Mouse (Mus musculus) lung, adult 10 weeks (tissue): ENCODE data around the gene Tex26. TPM values are rescaled to one million over a fixed set of nuclear protein-coding genes. Genes with fewer than 3 reads are reported as not detected.

ENCODE experiments used
- polyA plus RNA-seq: library from polyadenylated mRNA; stranded (reverse); fragments of 350-450 nt; fragmentation: Illumina TruSeq; extraction: RNeasy Lipid Tissue Mini Kit (QIAGEN cat#74804); gene quantifications from one replicate; pipeline ENCODE4 v1.2.3, GENCODE M21; 2014; ENCODE audit warnings: low read depth, low replicate concordance; ENCODE audit not compliant: insufficient read depth

Tex26 gene
- polyA plus RNA-seq, result 2.2 TPM

GRCm38 (mm10) chr5:149439531-149440179 lies at the start of gene Tex26:
Gene Tex26, plus strand, starts transcription at chr5:149439660.

GRCm38 (mm10) chr5:149411509-149412193 lies 27.8 kb upstream of the Tex26 start, which contains the start of gene Medag:
Gene Medag, plus strand, starts transcription at chr5:149411749.

Other genes starting within 250 kb of the Tex26 start
- 99.1 TPM for gene Alox5ap, start 174.9 kb upstream of the Tex26 start, polyA plus RNA-seq
- 10.9 TPM for gene Medag, start 27.9 kb upstream of the Tex26 start, polyA plus RNA-seq
- 1.5 TPM for gene Wdr95, start 89.0 kb downstream of the Tex26 start, polyA plus RNA-seq
- 42.6 TPM for gene Hsph1, start 196.7 kb downstream of the Tex26 start, polyA plus RNA-seq
- 2.9 TPM for gene B3glct, start 238.6 kb downstream of the Tex26 start, polyA plus RNA-seq